Mouse (Mus musculus): ENCODE results near the gene Psmd8.
"Not testable (repeated sequence)": the region's sequence is repeated elsewhere in the genome, so short reads cannot be mapped to it uniquely, and the experiment has no call there.

The Psmd8 gene

DNA sequence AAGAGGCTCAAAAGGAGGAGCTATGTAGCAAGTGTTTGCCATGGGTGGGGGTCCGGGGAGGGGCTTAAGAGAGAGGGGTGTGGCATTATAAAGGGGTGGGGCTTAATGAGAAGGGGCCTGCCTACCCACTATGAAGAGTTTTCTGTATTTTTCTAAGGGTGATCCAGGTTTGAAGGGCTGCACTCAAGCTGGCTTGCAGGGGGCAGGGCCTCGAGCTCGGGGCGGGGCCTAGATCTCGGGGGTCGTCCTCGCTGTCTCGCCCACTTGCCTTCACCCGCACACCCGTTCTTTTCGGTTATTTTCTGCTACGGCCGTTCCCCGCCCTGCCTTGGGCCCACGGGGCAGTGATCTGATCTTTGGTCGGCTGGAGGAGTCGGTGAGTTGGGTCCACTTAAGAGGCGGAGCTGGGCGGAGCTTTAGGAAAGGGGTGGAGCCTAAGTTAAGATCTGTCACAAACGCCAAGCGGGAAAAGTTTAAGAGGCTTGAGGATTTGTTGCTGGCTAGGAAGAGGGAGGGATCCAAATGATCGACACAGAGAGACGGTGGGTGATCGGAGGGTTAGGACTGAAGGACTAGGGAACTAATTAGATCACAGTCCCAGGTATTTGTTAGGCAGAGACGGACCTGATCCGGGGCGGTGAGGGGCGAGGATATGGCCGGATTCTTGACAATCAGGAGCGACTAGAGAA is 10.3 kb downstream of the Psmd8 start, which contains the start of the genes Ggn and Spred3:
Gene Ggn (plus strand): TSS at position 145 of the 689 bp plus-strand sequence.
Gene Spred3 (minus strand): TSS at position 346 of the 689 bp plus-strand sequence.
- DNase-seq (ENCODE audit: low spot score in 2 of 2), result peak; percentile 39 to 64

GRCm38 (mm10) chr7:29169231-29170065 is 11.1 kb downstream of the Psmd8 start:
- peak; percentile 78 to 88 for DNase-seq (ENCODE audit: low spot score in 2 of 2)

GRCm38 (mm10) chr7:29168791-29169230 is 11.7 kb downstream of the Psmd8 start:
- DNase-seq (ENCODE audit: low spot score in 2 of 2), result peak in 1 of 2 experiments; percentile 40

GRCm38 (mm10) chr7:29168121-29168695 is 12.3 kb downstream of the Psmd8 start:
- DNase-seq (ENCODE audit: low spot score in 2 of 2), result no peak

GRCm38 (mm10) chr7:29167656-29168055 is 12.8 kb downstream of the Psmd8 start:
- DNase-seq (ENCODE audit: low spot score in 2 of 2), result no peak

- DNase-seq (ENCODE audit: low spot score in 2 of 2), result no peak
Measured at GRCm38 (mm10) chr7:29162750-29163525, 17.6 kb downstream of the Psmd8 start.

- DNase-seq (ENCODE audit: low spot score in 2 of 2), result no peak
Measured at GRCm38 (mm10) chr7:29162294-29162693, 18.2 kb downstream of the Psmd8 start.

- DNase-seq (ENCODE audit: low spot score in 2 of 2), result no peak
Measured at GRCm38 (mm10) chr7:29158264-29158663, 22.2 kb downstream of the Psmd8 start.

DNA sequence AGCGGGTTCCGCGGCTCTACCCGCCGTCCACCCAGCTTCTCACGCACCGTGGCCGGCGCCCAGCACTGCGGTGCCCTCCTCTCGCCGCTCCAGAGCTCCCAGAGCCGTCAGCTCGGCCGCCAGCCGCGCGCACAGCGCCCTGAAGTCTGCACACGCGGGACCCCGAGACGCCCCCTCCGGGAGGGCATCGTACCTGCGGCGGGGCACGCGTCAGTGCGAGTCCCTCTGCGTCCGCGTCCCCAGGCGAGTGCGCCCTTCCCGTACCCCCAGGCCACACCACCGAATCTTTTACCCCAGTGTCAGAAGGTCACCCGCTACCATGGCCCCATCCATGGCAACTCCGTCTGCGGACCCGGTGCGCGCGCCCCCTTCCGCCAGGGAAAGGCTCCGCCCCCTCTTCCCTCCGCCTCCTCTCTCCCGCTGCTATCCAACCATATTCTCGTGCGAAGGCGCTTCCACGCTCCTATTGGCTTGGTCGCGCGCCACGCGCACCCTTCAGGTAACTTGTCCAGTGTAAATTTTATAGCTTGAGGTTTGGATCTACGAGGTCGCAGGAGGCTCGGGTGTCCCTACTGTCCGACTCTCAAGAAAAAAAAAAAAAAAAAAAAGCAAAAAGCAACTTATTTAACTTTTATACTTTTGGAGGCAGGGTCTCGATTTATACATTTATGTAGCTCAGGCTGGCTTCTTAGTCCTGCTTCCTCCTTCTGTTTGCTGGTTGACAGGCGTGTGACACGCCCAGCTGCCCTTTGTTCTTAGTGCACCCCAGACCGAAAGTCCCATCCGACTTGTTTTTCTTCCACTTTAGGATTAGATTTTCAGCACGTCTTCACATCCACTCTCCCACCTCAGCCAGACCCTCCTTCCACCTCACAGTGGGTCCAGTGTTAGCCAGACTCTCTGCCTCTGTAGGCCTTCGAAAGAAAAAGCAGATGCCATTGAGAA is 24.4 kb downstream of the Psmd8 start, which contains the start of gene Fam98c:
Gene Fam98c (minus strand): TSS at position 397 of the 945 bp plus-strand sequence.
- peak; percentile 81 to 87 for DNase-seq (ENCODE audit: low spot score in 2 of 2)

DNA sequence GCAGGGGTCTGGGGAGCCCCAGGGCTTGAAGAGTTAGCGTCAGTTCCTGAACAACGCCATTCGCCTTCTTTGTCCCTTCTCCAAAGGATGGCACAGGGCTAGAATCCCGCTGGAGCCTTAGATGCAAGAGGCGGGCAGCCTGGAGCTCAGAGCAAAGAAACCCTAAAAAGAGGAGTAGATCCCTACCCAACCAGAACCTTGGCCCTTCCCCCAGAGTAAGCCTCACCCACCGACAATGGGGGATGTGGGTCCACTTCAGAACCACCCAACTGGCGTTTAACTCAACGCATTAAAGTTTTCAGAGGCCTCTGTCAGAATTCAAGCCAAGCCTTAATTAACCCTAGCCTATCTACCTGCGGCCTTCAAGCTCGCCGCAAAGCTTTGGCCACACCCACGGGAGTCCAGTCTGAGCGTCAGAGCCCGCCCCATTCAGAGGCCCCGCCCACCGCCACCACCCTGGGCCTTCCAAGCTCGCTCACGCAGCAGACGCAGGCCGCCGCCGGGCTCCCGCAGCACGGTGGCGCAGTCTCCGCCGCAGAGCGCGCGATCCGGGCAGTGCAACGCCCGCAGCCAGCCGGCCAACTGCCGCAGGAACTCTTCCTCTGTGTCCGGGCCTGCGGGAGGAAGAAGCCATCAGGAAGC is 25.2 kb downstream of the Psmd8 start:
- DNase-seq (ENCODE audit: low spot score in 2 of 2), result peak; percentile 90

GRCm38 (mm10) chr7:29154018-29154720 is 26.3 kb downstream of the Psmd8 start:
- DNase-seq (ENCODE audit: low spot score in 2 of 2), result no peak

DNA sequence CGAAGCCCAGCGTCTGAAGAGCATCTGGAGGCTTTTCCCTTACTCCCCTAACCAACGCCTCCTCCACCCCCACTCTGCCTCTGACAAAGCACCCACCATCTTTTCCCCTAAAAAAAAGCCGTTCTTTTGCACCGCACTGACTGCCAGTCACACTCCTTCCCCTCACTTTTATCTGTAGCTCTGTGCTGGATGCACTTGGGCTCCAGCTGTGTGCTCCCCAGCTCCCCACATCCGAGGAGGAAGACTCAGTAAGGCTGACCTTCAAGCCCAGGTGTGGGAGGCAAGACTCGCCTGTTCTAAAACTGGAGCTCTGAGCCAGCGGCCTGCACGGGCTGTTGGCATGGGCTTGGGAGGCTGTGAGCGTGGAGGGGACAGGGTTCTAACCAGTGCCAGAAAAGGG is 29.0 kb downstream of the Psmd8 start:
- DNase-seq (ENCODE audit: low spot score in 2 of 2), result no peak

- no peak for DNase-seq (ENCODE audit: low spot score in 2 of 2)
Measured at GRCm38 (mm10) chr7:29148771-29149170, 31.7 kb downstream of the Psmd8 start.

DNA sequence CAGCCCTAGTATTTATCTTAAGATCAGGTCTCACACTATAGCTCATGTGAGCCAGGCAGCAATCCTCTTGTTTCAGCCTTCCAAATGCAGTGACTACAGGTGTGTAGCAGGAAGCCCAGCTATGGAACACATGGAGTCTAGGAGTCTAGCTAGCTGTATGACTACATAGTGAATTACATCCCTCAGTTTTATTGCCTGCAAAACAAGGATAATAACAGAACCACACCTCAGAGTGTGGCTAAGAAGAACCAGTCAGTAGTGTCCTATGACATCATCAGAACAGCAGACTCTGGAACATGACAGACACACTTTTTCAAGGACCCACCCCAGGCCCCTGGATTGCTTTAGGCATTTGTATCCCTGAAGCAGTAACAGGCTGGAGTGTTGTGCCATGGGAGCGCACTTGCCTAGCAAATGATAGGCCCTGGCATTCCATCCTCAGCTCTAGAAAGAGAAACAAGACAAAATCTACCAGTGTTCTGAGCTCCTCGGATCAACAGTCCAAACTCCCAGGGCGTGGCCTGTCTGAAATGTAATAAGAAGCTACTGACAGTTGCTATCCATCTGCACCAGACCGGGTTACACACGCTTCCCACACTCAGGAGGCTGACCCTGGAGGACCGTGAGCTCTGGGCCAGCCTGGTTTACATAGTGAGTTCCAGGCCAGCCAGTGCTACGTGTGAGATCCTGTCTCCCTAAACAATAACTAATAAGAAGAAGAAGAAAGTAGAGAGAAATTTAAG is 33.7 kb downstream of the Psmd8 start:
- no peak for DNase-seq (ENCODE audit: low spot score in 2 of 2)

- DNase-seq (ENCODE audit: low spot score in 2 of 2), result no peak
Measured at GRCm38 (mm10) chr7:29144006-29144405, 36.5 kb downstream of the Psmd8 start.

DNA sequence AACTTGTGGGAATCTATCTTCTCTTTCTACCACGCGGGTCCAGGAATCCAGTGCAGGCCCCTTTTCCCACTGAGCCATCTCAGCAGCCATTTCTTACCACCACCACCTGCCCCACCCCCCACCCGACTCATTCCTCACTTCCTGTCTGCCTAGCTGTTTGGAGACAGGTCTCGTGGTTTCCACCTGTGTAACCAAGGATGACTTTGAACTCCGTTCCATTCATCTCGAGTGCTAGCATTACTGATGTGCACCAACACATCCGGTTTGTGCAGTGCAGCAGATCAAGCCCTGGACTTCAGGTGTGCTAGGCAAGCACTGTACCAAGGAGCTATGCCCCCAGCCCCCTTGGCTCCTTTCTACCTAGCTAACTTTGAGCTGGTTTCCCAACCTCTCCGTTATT is 39.1 kb downstream of the Psmd8 start:
- DNase-seq (ENCODE audit: low spot score in 2 of 2), result no peak

DNA sequence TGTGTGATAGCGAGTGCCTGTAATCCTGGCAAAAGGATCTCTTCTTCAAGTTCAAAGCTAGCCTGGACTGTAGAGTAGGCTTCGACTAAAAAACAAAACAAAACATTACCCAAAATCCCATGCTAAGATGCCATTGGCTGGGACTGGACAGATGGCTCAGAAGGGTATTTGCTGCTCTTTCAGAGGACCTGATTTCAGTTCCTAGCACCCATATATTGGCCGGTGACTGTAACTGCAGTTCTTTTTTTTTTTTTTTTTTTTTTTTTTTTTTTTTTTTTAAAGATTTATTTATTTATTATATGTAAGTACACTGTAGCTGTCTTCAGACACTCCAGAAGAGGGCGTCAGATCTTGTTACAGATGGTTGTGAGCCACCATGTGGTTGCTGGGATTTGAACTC is 41.3 kb downstream of the Psmd8 start:
- DNase-seq (ENCODE audit: low spot score in 2 of 2), result not testable (repeated sequence)

DNA sequence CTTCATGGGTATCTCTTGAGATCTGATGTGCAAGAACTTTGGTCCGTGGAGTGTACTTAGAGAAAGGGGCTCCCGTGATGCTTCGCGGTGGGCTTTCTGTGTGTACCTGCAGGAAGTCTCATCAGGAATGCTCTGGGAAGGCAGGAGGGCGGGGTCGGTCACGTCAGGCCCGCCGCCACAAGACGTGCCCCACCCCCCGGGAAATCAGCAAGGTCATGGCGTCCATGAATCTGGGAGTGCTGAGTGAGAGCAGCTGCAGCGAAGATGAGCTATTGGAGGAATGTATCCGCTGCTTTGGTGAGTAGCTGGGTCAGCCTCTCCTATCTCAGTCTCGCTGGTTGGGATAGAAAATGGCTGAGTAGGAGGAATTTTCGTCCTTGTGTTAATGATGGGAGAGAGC is 43.1 kb downstream of the Psmd8 start:
- DNase-seq (ENCODE audit: low spot score in 2 of 2), result no peak
